Mouse (Mus musculus) CH12.LX (cell line): Measurements from ENCODE around the gene Snx17.

Experiments used
- CHD1 ChIP-seq: IDR thresholded peaks from 2 replicates; pipeline ENCODE4 v1.6.1; 2012; ENCODE audit warnings: low read depth, low read length, improper control_type of control experiment, inconsistent platforms
- CTCF ChIP-seq, 2 experiments: IDR thresholded peaks in 1 of 2; conservative IDR thresholded peaks in 1 of 2; 2 replicates each; pipeline ENCODE4 v1.5.1; 2011 to 2012; ENCODE audit warnings: low read depth in 2 of 2, low read length in 2 of 2, improper control_type of control experiment in 1 of 2, inconsistent platforms in 1 of 2, mild to moderate bottlenecking in 1 of 2, moderate library complexity in 1 of 2
- E2F4 ChIP-seq: IDR thresholded peaks from 2 replicates; pipeline ENCODE4 v1.6.1; 2011; ENCODE audit warnings: low read depth, low read length, improper control_type of control experiment; ENCODE audit not compliant: insufficient replicate concordance
- ETS1 ChIP-seq: conservative IDR thresholded peaks from 2 replicates; pipeline ENCODE4 v1.6.1; 2012; ENCODE audit warnings: low read depth, mild to moderate bottlenecking, inconsistent platforms, low read length, improper control_type of control experiment, moderate library complexity
- JUND ChIP-seq: conservative IDR thresholded peaks from 2 replicates; pipeline ENCODE4 v1.6.1; 2011; ENCODE audit warnings: low read depth, low read length, improper control_type of control experiment
- MAZ ChIP-seq: IDR thresholded peaks from 2 replicates; pipeline ENCODE4 v1.6.1; 2012; ENCODE audit warnings: low read depth, mild to moderate bottlenecking, inconsistent platforms, low read length, improper control_type of control experiment, moderate library complexity
- POLR2A ChIP-seq: IDR thresholded peaks from 2 replicates; pipeline ENCODE4 v1.6.1; 2011; ENCODE audit warnings: low read depth, mild to moderate bottlenecking, improper control_type of control experiment, low read length
- POLR2AphosphoS2 ChIP-seq: IDR thresholded peaks from 2 replicates; pipeline ENCODE4 v1.6.1; 2011; ENCODE audit warnings: low read depth, low read length, improper control_type of control experiment
- RAD21 ChIP-seq: IDR thresholded peaks from 2 replicates; pipeline ENCODE4 v1.6.1; 2011; ENCODE audit warnings: low read depth, mild to moderate bottlenecking, low read length, improper control_type of control experiment, moderate library complexity

GRCm38 (mm10) chr5:31242191-31242590, 49.2 kb downstream of the Snx17 start:
- no peak for TF ChIP-seq RAD21
- no peak for TF ChIP-seq POLR2A
- no peak for TF ChIP-seq JUND
- TF ChIP-seq CTCF (conservative IDR thresholded peaks at IDR 0.05 in 1 of 2, IDR thresholded peaks at IDR 0.05 in 1 of 2; ENCODE audit: low read depth in 2 of 2, low read length in 2 of 2), result no peak
- no peak for TF ChIP-seq MAZ
- TF ChIP-seq CHD1, result no peak
- TF ChIP-seq ETS1, result no peak
- TF ChIP-seq POLR2AphosphoS2, result no peak
- no peak for TF ChIP-seq E2F4
